Mouse (Mus musculus) midbrain, embryonic 15.5 days (tissue): ENCODE measurements at regions not wholly inside any gene's neighbourhood (a gene's known extent, or its start where the extent isn't known, plus 50 kb on each side); places are given as distances from the start of the nearest gene placed in this dataset.

Source experiments
- ATAC-seq: fragments of 200-750 bp; cut with Nextera tagmentation; replicated peaks from 2 replicates; pipeline ENCODE4 v1.8.0; 2017; ENCODE audit warnings: moderate TSS enrichment
- H3K27ac ChIP-seq: fragments of 300-500 bp; sonication (generic); 2 replicates; pipeline ENCODE4 v1.5.1; 2015; ENCODE audit warnings: mild to moderate bottlenecking, inconsistent platforms
- H3K27me3 ChIP-seq: fragments of 300-500 bp; sonication (generic); replicated peaks from 2 replicates; pipeline ENCODE4 v1.6.1; 2015; ENCODE audit warnings: inconsistent platforms
- H3K36me3 ChIP-seq: fragments of 300-500 bp; sonication (generic); replicated peaks from 2 replicates; pipeline ENCODE4 v1.6.1; 2015; ENCODE audit warnings: inconsistent platforms
- H3K4me1 ChIP-seq: fragments of 300-500 bp; sonication (generic); 2 replicates; pipeline ENCODE4 v1.6.1; 2015; ENCODE audit warnings: inconsistent platforms
- H3K4me2 ChIP-seq: fragments of 300-500 bp; sonication (generic); 2 replicates; pipeline ENCODE4 v1.6.1; 2015; ENCODE audit warnings: inconsistent platforms, mild to moderate bottlenecking, moderate library complexity
- H3K4me3 ChIP-seq: fragments of 300-500 bp; sonication (generic); 2 replicates; pipeline ENCODE4 v1.5.1; 2015; ENCODE audit warnings: mild to moderate bottlenecking, inconsistent platforms
- H3K9ac ChIP-seq: fragments of 300-500 bp; sonication (generic); 2 replicates; pipeline ENCODE4 v1.6.1; 2015; ENCODE audit warnings: mild to moderate bottlenecking, inconsistent platforms
- H3K9me3 ChIP-seq: fragments of 300-500 bp; sonication (generic); 2 replicates; pipeline ENCODE4 v1.6.1; 2016; ENCODE audit warnings: inconsistent platforms
- WGBS: fragments of 180-500 bp; shearing (Covaris S2); methylation state at CpG from one replicate; pipeline ENCODE4 v1.1.7; 2015; ENCODE audit warnings: mixed read lengths; 5-methylcytosine and 5-hydroxymethylcytosine counted together

GRCm38 (mm10) chr16:93456706-93457425 lies 147.0 kb downstream of the Setd4 start:
- no peak for ATAC-seq
- 84% methylated on average over 17 of the region's 17 CpGs for WGBS
- H3K27ac ChIP-seq: no peak overlapping the region

DNA sequence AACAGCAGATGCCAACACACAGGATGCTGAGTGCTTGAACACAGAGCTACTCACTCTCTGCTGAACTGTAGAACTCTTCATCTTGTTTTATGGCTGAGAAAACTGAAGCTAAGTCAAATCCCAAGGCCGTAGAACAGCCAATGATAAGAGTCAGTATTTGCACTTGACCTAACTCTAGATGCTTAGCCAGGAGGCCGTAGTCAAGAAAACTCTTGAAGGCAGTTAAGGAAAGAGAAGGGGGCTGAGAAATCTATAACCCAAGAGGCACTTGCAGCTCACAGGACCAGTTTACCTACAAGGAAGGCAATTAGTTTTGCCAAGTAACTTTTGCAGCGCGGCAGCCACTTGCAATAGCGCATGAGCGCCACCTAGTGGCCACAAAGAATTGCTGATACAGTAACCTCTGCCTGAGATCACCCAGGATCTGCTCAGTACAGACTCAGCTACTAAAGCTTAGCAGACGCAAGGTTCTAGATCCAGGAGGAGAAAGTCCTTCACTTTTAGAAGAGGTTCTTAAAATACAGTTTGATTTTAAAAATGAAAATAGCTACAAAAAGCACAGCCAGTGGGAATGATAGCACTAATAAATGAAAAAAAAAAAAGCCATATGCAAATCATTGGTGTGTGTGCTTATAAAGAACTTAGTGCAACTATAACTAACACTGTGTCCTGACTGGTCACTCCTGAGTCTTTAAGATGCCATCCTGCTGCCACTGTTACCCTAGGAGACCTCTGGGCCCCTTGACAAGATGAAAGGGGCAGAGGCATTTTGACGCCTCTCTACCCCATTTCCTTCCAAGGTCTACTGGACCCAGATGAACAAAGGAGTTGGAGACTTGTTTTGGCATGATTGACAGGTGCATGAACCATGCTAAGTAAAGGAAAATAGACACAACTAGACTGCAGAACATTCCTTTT lies 149.5 kb downstream of the Setd4 start:
- Histone ChIP-seq H3K4me1 (peaks cover 9% of the 10 kb centered on the region), H3K27me3 (no peaks in the 10 kb centered on the region; the same call in 1 of the 2 replicates), H3K4me3 (no peak overlapping the region), H3K4me2 (no peak overlapping the region), H3K36me3 (no peaks in the 10 kb centered on the region), H3K9ac (no peak overlapping the region), H3K9me3 (no peaks in the 10 kb centered on the region), H3K27ac (no peak overlapping the region)
- ATAC-seq: no peak
- WGBS: 28% methylated on average over 8 of the region's 8 CpGs

More at GRCm38 (mm10) chr16:93456706-93457425, 147.0 kb downstream of the Setd4 start:
- H3K4me2 ChIP-seq: no peak overlapping the region
- peaks cover 11% of the 10 kb centered on the region for H3K4me1 ChIP-seq
- no peak overlapping the region for H3K4me3 ChIP-seq
- H3K27me3 ChIP-seq: no peaks in the 10 kb centered on the region; the same call in 1 of the 2 replicates
- no peaks in the 10 kb centered on the region for H3K9me3 ChIP-seq
- no peaks in the 10 kb centered on the region for H3K36me3 ChIP-seq
- no peak overlapping the region for H3K9ac ChIP-seq

GRCm38 (mm10) chr16:93453056-93453455 lies 150.8 kb downstream of the Setd4 start:
- Histone ChIP-seq H3K27me3 (no peaks in the 10 kb centered on the region; the same call in 1 of the 2 replicates), H3K4me3 (no peak overlapping the region), H3K9ac (no peak overlapping the region), H3K27ac (no peak overlapping the region), H3K4me2 (no peak overlapping the region), H3K4me1 (no peaks in the 10 kb centered on the region), H3K36me3 (no peaks in the 10 kb centered on the region), H3K9me3 (no peaks in the 10 kb centered on the region)
- 87% methylated on average over 9 of the region's 9 CpGs for WGBS
- no peak for ATAC-seq

- H3K36me3 ChIP-seq: no peaks in the 10 kb centered on the region
- no peak overlapping the region for H3K27ac ChIP-seq
- H3K4me1 ChIP-seq: no peaks in the 10 kb centered on the region
- WGBS: 76% methylated on average over 6 of the region's 6 CpGs
- H3K4me3 ChIP-seq: no peak overlapping the region
- H3K4me2 ChIP-seq: no peak overlapping the region
- no peak overlapping the region for H3K9ac ChIP-seq
- no peaks in the 10 kb centered on the region; the same call in 1 of the 2 replicates for H3K27me3 ChIP-seq
- no peak for ATAC-seq
- H3K9me3 ChIP-seq: no peaks in the 10 kb centered on the region
These were observed 153.0 kb downstream of the Setd4 start for GRCm38 (mm10) chr16:93450896-93451295.

GRCm38 (mm10) chr16:93449925-93450324 lies 153.9 kb downstream of the Setd4 start:
- Histone ChIP-seq H3K27me3 (no peaks in the 10 kb centered on the region; the same call in 1 of the 2 replicates), H3K27ac (no peak overlapping the region), H3K4me3 (no peak overlapping the region), H3K36me3 (no peaks in the 10 kb centered on the region), H3K9ac (no peak overlapping the region), H3K4me2 (no peak overlapping the region), H3K4me1 (no peaks in the 10 kb centered on the region), H3K9me3 (no peaks in the 10 kb centered on the region)
- 22% methylated on average over 3 of the region's 3 CpGs for WGBS
- no peak for ATAC-seq

- Histone ChIP-seq H3K36me3 (no peaks in the 10 kb centered on the region), H3K9me3 (no peaks in the 10 kb centered on the region), H3K4me3 (no peak overlapping the region), H3K4me2 (no peak overlapping the region), H3K9ac (no peak overlapping the region), H3K27ac (no peak overlapping the region), H3K27me3 (no peaks in the 10 kb centered on the region; the same call in 1 of the 2 replicates), H3K4me1 (peaks cover under 1% of the 10 kb centered on the region)
- 92% methylated on average over 10 of the region's 10 CpGs for WGBS
- no peak for ATAC-seq
These were observed 155.7 kb downstream of the Setd4 start for GRCm38 (mm10) chr16:93448124-93448523.

GRCm38 (mm10) chr16:93446970-93447369 lies 156.9 kb downstream of the Setd4 start:
- no peak for ATAC-seq
- H3K36me3 ChIP-seq: no peaks in the 10 kb centered on the region
- WGBS: 96% methylated on average over 5 of the region's 5 CpGs
- no peak overlapping the region for H3K27ac ChIP-seq
- no peak overlapping the region for H3K4me2 ChIP-seq
- H3K4me3 ChIP-seq: no peak overlapping the region
- H3K4me1 ChIP-seq: peaks cover 11% of the 10 kb centered on the region
- no peak overlapping the region for H3K9ac ChIP-seq
- H3K27me3 ChIP-seq: no peaks in the 10 kb centered on the region
- H3K9me3 ChIP-seq: no peaks in the 10 kb centered on the region

DNA sequence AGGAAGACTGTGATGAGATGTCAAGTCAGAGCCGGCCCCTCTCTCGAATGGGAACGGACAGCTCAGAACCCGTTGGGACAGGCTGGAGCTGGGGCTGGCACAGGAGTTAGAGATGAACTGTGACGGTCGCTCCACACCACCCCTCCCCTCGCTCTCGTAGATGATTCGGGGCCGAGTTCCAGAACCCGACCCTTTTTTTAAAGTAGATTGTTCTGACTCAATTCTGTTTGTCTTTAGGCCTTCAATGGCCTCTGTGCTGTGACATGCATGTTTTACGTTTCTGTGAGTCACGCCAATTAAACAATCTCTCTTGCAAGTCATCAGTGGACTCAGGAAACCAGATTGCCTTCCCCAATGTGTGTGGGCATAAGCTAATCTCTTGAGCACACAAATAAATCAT lies 157.7 kb downstream of the Setd4 start:
- no peaks in the 10 kb centered on the region for H3K27me3 ChIP-seq
- H3K4me2 ChIP-seq: no peak overlapping the region
- no peak overlapping the region for H3K4me3 ChIP-seq
- H3K27ac ChIP-seq: no peak overlapping the region
- H3K4me1 ChIP-seq: peaks cover 11% of the 10 kb centered on the region
- ATAC-seq: no peak
- no peaks in the 10 kb centered on the region for H3K36me3 ChIP-seq
- WGBS: 84% methylated on average over 13 of the region's 13 CpGs
- H3K9me3 ChIP-seq: no peaks in the 10 kb centered on the region
- no peak overlapping the region for H3K9ac ChIP-seq

DNA sequence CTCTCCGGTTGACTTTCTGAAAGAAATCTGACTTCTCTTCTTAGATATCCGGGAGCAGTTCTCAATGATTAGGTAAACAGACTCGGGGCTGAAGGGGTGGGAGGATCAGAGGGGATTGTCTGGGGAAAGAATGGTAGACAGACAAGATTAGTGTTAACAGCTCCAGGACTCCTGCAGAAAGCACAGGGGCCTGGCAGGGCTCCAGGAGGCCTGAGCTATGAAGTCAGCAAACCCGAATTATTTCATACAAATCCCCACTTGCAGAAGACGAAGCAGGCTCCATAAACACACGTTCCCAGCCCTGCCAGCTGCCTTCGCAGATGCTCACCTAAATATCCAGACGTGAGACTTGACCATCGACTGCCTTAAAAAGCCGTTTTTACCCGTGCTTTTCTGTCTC lies 161.0 kb downstream of the Setd4 start:
- no peak overlapping the region for H3K27ac ChIP-seq
- H3K4me1 ChIP-seq: peaks cover 17% of the 10 kb centered on the region
- H3K27me3 ChIP-seq: no peaks in the 10 kb centered on the region
- no peak for ATAC-seq
- H3K4me3 ChIP-seq: no peak overlapping the region
- WGBS: 27% methylated on average over 11 of the region's 11 CpGs
- H3K36me3 ChIP-seq: no peaks in the 10 kb centered on the region
- H3K9ac ChIP-seq: no peak overlapping the region
- H3K4me2 ChIP-seq: no peak overlapping the region; the same call in 1 of the 2 replicates
- no peaks in the 10 kb centered on the region for H3K9me3 ChIP-seq

DNA sequence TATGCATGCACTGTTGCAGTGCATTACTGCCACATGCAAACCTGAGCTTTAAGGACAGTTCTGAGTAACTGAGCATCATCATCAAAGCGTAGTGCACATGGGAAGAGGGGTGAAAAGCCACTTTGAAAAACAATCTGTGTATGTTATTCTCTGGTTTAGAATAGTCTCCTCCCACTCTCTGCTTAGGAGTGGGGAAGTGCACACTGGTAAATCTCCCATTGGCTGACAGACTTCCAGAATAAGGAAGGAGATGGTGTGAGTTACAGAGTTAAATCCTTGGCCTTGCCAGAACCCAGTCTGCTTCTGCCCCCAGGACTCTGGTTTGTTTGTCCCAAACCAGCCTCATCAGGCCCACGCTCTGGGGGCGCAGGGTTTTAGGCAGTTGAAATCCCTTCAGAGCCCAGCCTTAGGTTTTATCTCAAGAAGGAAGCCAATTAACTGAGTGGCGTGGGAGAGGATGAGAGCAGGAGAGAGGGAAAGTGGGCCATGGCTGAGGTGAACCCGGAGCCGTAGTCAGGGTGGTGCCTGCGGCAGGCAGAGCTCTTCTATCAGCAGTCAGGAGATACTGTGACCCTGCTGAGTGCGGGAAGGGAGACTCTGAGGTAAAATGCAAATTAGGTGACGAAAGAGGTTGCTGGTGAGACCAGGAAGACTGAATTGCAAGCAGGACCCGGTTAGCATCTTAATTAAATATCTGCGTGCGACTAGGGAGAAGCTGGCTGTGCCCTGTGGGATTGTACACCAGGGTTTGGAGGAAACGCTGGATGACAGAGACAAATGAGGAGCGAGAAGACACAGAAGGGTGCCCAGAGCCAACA lies 166.0 kb downstream of the Setd4 start:
- no peaks in the 10 kb centered on the region for H3K27me3 ChIP-seq
- no peak overlapping the region for H3K4me2 ChIP-seq
- no peak overlapping the region for H3K4me3 ChIP-seq
- WGBS: 15% methylated on average over 14 of the region's 14 CpGs
- peaks cover 13% of the 10 kb centered on the region for H3K4me1 ChIP-seq
- no peaks in the 10 kb centered on the region for H3K9me3 ChIP-seq
- H3K36me3 ChIP-seq: no peaks in the 10 kb centered on the region
- H3K27ac ChIP-seq: no peak overlapping the region
- ATAC-seq: no peak
- no peak overlapping the region for H3K9ac ChIP-seq

GRCm38 (mm10) chr16:93436732-93437131 lies 167.1 kb downstream of the Setd4 start:
- Histone ChIP-seq H3K27me3 (no peaks in the 10 kb centered on the region), H3K4me2 (no peak overlapping the region), H3K4me3 (no peak overlapping the region), H3K9ac (no peak overlapping the region), H3K9me3 (no peaks in the 10 kb centered on the region), H3K36me3 (no peaks in the 10 kb centered on the region), H3K4me1 (peaks cover 6% of the 10 kb centered on the region; the same call in 1 of the 2 replicates), H3K27ac (no peak overlapping the region)
- no peak for ATAC-seq
- 57% methylated on average over 3 of the region's 3 CpGs for WGBS

GRCm38 (mm10) chr16:93431316-93431715 lies 172.5 kb downstream of the Setd4 start:
- 78% methylated on average over 5 of the region's 5 CpGs for WGBS
- H3K9me3 ChIP-seq: no peaks in the 10 kb centered on the region
- no peak for ATAC-seq
- no peak overlapping the region for H3K27ac ChIP-seq
- no peak overlapping the region for H3K4me2 ChIP-seq
- no peaks in the 10 kb centered on the region for H3K36me3 ChIP-seq
- no peaks in the 10 kb centered on the region for H3K4me1 ChIP-seq
- no peak overlapping the region for H3K4me3 ChIP-seq
- no peaks in the 10 kb centered on the region for H3K27me3 ChIP-seq
- H3K9ac ChIP-seq: no peak overlapping the region
